Mouse (Mus musculus) heart, adult 8-10 months (tissue): Measurements from ENCODE around the gene Rhof. TPM values are rescaled to one million over a fixed set of nuclear protein-coding genes. Genes with fewer than 3 reads are reported as not detected.
"Not testable (repeated sequence)": the region's sequence is repeated elsewhere in the genome, so short reads cannot be mapped to it uniquely, and the experiment has no call there.

Experiments
- DNase-seq: peaks from one replicate; pipeline ENCODE4 v3.0.0; 2022; ENCODE audit warnings: low spot score
- total RNA-seq, 4 experiments: library from RNA; stranded (reverse); gene quantifications; 2 replicates each; pipeline ENCODE4 v1.2.4; 2022

The Rhof gene
- total RNA-seq, 4 experiments from 2014 or later = 0.38 to 1.7 (median 0.68) TPM

- no peak for DNase-seq
These were observed 64.4 kb downstream of the Rhof start, which contains the start of gene Tmem120b for GRCm38 (mm10) chr5:123068115-123068514. Tmem120b (plus strand) TSS chr5:123068415.

- DNase-seq = peak; percentile 42
These were observed 65.0 kb downstream of the Rhof start for GRCm38 (mm10) chr5:123067395-123067995.

- DNase-seq = peak; percentile 63
These were observed 68.3 kb downstream of the Rhof start for GRCm38 (mm10) chr5:123064207-123064606.

GRCm38 (mm10) chr5:123063141-123063540, 69.4 kb downstream of the Rhof start:
- no peak for DNase-seq

- not testable (repeated sequence) for DNase-seq
These were observed 71.1 kb downstream of the Rhof start for GRCm38 (mm10) chr5:123061402-123061749.

- DNase-seq = no peak
These were observed 71.6 kb downstream of the Rhof start for GRCm38 (mm10) chr5:123060706-123061401.

GRCm38 (mm10) chr5:123059757-123060520, 72.6 kb downstream of the Rhof start:
- DNase-seq = peak; percentile 53

- DNase-seq = no peak
These were observed 74.0 kb downstream of the Rhof start for GRCm38 (mm10) chr5:123058251-123059102.

GRCm38 (mm10) chr5:123057366-123058250, 74.9 kb downstream of the Rhof start:
- peak; percentile 99 for DNase-seq

Other genes with a start within 250 kb of the Rhof start
- 10 to 100 TPM; 12.7 to 14.9 (median 14.4) TPM for gene Kdm2b, start 142.9 kb downstream of the Rhof start, total RNA-seq
- 10 to 100 TPM; 13.3 to 16.3 (median 15.2) TPM for gene Orai1, start 117.6 kb downstream of the Rhof start, total RNA-seq
- not detected for gene Morn3, start 85.7 kb downstream of the Rhof start, total RNA-seq
- gene Tmem120b, start 64.3 kb downstream of the Rhof start, total RNA-seq = 10 to 100 TPM in 1 of 4 experiments, 1 to 10 TPM in 3; 7.7 to 10.7 (median 8.4) TPM
- 10 to 100 TPM; 14.3 to 21.5 (median 18.2) TPM for gene Setd1b, start 9.5 kb upstream of the Rhof start, total RNA-seq
- 10 to 100 TPM; 11.7 to 16.6 (median 13.8) TPM for gene Psmd9, start 36.7 kb upstream of the Rhof start, total RNA-seq
- gene Hpd, start 50.0 kb upstream of the Rhof start, total RNA-seq = not detected
- gene Wdr66, start 119.4 kb upstream of the Rhof start, total RNA-seq = under 1 TPM; 0.65 to 0.82 (median 0.73) TPM
- 10 to 100 TPM in 1 of 4 experiments, 1 to 10 TPM in 3; 8.7 to 12.5 (median 9.4) TPM for gene Bcl7a, start 211.1 kb upstream of the Rhof start, total RNA-seq